Mouse (Mus musculus) kidney, adult 2 months (tissue): Measurements from ENCODE around the gene Galnt14.

ENCODE experiments used
- CTCF ChIP-seq: fragments of 200-500 bp; conservative IDR thresholded peaks from 2 replicates; pipeline ENCODE4 v1.5.1; 2011; ENCODE audit warnings: low read depth, mild to moderate bottlenecking, control low read depth, low read length, moderate library complexity, mixed read lengths; ENCODE audit not compliant: insufficient read depth, insufficient read length
- POLR2A ChIP-seq: fragments of 200-500 bp; IDR thresholded peaks from one replicate; pipeline ENCODE4 v1.6.1; 2011; ENCODE audit warnings: low read depth, low read length, control low read depth

- TF ChIP-seq POLR2A (no peak), CTCF (no peak)
These were observed 253.7 kb downstream of the Galnt14 start for GRCm38 (mm10) chr17:73456551-73456950.
